Mouse (Mus musculus): ENCODE data around the gene Smarcal1. TPM values are rescaled to one million over a fixed set of nuclear protein-coding genes. Genes with fewer than 3 reads are reported as not detected.

The Smarcal1 gene
- polyA plus RNA-seq, 1 experiment from 2014 or later = 17.9 TPM

DNA sequence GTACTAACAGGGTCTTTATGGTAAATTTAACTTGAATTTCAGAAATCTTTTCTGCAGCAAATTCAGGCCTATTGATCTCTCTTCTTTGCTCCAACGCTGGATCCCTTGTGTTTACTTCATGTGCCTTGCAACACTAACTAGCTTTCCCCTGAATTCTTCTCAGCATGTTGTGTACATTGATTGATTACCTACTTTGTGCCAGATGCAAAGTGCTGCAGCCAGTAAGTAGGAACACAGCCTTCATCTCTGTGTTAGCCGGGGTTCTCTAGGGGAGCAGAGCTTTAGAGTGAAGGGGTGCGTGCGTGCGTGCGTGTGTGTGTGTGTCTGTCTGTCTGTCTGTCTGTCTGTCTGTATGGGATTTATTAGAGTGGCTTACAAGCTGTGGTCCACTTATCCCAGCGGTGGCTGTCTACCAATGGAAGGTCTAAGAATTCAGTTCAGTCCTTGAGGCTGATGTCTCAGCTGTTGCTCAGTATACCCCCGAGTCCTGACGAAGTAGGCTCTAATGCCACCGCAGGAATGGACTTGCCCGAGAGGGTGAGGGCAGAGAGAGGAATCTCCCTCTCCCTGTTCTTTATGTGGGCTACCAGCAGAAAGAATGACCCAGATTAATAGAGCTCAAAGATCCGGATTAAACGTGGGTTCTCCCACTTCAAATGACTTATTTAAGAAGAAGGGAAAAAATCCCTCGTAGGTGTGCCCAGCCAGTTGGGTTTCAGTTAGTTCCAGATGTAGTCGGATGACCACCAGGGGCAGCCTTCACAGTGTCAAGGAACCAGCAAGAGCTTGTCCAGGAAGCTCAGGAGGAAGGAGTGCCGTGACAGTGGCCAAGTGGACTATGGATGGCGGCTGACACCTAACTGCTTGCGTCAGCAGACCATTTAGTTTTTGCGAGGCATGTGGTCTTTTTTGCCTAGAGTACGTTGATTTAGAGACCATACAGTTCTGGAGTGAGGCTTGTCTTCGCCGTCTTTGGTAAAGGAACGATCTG is 27.1 kb downstream of the Smarcal1 start:
- ATAC-seq (replicated peaks; ENCODE audit: insufficient number of reproducible peaks, low FRiP score, low TSS enrichment) = no peak
- no peaks in the 10 kb centered on the region for H3K9me3 ChIP-seq (replicated peaks; ENCODE audit: control insufficient read depth, low read length)
- no peak overlapping the region for H3K4me3 ChIP-seq (ENCODE audit: low read depth, low read length)
- H3K27me3 ChIP-seq (ENCODE audit: control insufficient read depth, insufficient read depth, low read length) = no peaks in the 10 kb centered on the region
- no peak overlapping the region for H3K4me2 ChIP-seq
- peaks cover 13% of the 10 kb centered on the region; the same call in 1 of the 2 replicates for H3K36me3 ChIP-seq (ENCODE audit: control insufficient read depth, insufficient read depth, low read length)
- H3K4me1 ChIP-seq (ENCODE audit: control insufficient read depth, insufficient read depth, low read length) = no peaks in the 10 kb centered on the region
- H3K9ac ChIP-seq (ENCODE audit: low read depth, low read length) = no peak overlapping the region
- H3K27ac ChIP-seq (ENCODE audit: low read depth, low read length) = no peak overlapping the region
- 79% methylated on average over 23 of the region's 23 CpGs for WGBS (ENCODE audit: insufficient replicate concordance)

DNA sequence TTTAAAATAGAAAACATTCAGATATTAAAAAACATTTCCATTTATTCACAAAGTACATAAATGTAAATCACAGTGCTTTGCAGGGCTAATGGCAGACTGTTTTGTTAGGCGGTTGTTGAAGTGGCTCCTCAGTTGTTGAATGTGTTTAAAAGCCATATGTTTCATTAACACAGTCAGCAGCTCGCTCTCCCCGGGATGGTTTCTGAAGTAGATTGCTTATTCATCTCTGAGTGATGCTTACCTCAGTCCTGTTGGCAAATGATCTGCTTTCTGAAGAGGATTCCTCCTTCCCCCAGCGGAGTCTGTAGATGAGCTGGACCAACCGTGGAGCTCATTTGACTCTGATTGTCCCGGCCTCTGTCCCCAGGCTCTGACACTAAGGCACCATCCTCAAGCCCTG is 29.1 kb downstream of the Smarcal1 start:
- no peaks in the 10 kb centered on the region for H3K27me3 ChIP-seq (ENCODE audit: control insufficient read depth, insufficient read depth, low read length)
- H3K4me1 ChIP-seq (ENCODE audit: control insufficient read depth, insufficient read depth, low read length) = no peaks in the 10 kb centered on the region
- H3K9ac ChIP-seq (ENCODE audit: low read depth, low read length) = no peak overlapping the region
- no peak for ATAC-seq (replicated peaks; ENCODE audit: insufficient number of reproducible peaks, low FRiP score, low TSS enrichment)
- H3K36me3 ChIP-seq (ENCODE audit: control insufficient read depth, insufficient read depth, low read length) = peaks cover 16% of the 10 kb centered on the region; the same call in 1 of the 2 replicates
- H3K27ac ChIP-seq (ENCODE audit: low read depth, low read length) = no peak overlapping the region
- 89% methylated on average over 6 of the region's 6 CpGs for WGBS (ENCODE audit: insufficient replicate concordance)
- no peak overlapping the region for H3K4me2 ChIP-seq
- no peaks in the 10 kb centered on the region for H3K9me3 ChIP-seq (replicated peaks; ENCODE audit: control insufficient read depth, low read length)
- H3K4me3 ChIP-seq (ENCODE audit: low read depth, low read length) = no peak overlapping the region

DNA sequence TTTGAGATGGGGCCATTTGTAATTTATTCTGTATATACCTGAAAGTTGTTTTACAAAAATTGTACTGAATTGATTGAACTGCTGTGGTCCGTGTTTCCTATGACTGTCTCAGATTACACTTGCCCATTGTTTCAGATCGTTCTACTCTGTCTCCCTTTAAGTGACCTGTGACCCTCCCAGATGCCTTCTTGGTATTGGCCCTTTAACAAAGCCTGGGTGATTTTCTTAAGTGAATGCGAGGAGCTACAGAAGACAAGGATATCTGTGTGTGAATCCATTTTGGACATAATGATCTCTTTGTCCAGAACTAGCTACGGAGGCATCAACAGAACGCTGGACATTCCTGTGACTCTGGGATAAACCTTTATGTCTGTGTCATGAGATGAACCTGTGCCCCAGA is 52.2 kb downstream of the Smarcal1 start:
- Histone ChIP-seq H3K4me1 (ENCODE audit: control insufficient read depth, insufficient read depth, low read length) (no peaks in the 10 kb centered on the region), H3K9ac (ENCODE audit: low read depth, low read length) (no peak overlapping the region), H3K4me3 (ENCODE audit: low read depth, low read length) (no peak overlapping the region), H3K4me2 (no peak overlapping the region), H3K27me3 (ENCODE audit: control insufficient read depth, insufficient read depth, low read length) (no peaks in the 10 kb centered on the region), H3K9me3 (replicated peaks; ENCODE audit: control insufficient read depth, low read length) (no peaks in the 10 kb centered on the region), H3K27ac (ENCODE audit: low read depth, low read length) (no peak overlapping the region), H3K36me3 (ENCODE audit: control insufficient read depth, insufficient read depth, low read length) (peaks cover 6% of the 10 kb centered on the region)
- 59% methylated on average over 5 of the region's 5 CpGs for WGBS (ENCODE audit: insufficient replicate concordance)
- ATAC-seq (replicated peaks; ENCODE audit: insufficient number of reproducible peaks, low FRiP score, low TSS enrichment) = no peak

DNA sequence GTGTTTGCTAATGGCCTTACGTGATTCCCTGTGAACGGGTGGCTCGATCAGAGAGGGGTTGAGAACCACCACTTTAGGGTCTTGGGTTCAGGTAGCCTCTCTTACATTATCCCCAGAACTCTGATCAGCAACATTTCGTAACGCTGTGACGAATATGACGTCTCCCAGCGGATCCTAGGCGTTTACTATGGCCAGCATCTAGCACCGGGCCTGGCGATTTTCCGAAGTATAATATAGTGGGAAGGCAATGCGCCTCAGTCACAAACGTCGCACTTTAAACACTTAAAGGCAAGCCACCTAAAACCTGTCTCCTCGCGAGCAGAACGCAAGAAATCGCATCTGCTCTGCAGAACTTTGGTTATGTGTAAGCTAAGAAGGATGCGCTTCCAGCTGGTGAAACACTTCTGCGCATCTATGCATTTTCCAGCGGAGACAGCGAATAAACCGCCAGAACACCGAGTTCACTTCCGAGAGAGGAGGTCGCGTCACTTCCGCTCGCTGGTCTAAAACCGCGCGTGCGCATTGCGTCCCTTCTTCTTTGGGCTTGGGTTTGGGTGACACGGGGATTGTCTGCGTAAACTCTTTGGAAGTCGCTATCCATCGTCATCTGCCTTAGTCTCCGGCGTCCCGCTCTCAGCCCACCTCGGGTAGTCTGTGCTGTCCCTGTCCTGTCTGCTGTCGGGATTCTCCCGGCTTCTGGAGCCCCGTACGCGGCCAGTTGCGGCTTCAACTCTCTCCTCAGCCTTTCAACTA is 57.8 kb downstream of the Smarcal1 start:
- Histone ChIP-seq H3K9me3 (replicated peaks; ENCODE audit: control insufficient read depth, low read length) (no peaks in the 10 kb centered on the region), H3K27me3 (ENCODE audit: control insufficient read depth, insufficient read depth, low read length) (no peaks in the 10 kb centered on the region), H3K9ac (ENCODE audit: low read depth, low read length) (no peak overlapping the region), H3K4me2 (peak overlapping the region; percentile 57), H3K4me1 (ENCODE audit: control insufficient read depth, insufficient read depth, low read length) (no peaks in the 10 kb centered on the region), H3K27ac (ENCODE audit: low read depth, low read length) (no peak overlapping the region), H3K36me3 (ENCODE audit: control insufficient read depth, insufficient read depth, low read length) (no peaks in the 10 kb centered on the region), H3K4me3 (ENCODE audit: low read depth, low read length) (peak overlapping the region; percentile 30)
- WGBS (ENCODE audit: insufficient replicate concordance) = 31% methylated on average over 49 of the region's 49 CpGs
- ATAC-seq (replicated peaks; ENCODE audit: insufficient number of reproducible peaks, low FRiP score, low TSS enrichment) = no peak

DNA sequence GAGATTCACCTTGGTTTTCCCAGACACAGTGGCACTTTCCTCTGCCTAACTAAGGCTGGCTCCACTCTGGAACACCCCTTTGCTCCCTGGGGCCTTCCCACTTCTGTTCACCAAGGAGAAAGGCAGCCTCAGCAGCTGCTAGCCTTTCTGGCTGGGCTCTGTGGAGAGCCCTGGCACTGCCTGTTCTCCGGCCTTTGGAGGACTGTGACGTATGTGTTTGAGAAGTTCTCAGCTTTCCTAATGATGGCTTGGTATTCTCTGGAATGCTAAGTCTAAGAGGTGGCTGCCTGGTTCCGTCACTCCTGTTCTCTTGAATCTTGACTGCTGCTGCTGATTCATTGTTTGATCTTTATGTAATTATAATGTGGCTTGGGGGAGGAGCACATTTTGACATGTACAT is 90.0 kb downstream of the Smarcal1 start:
- WGBS (ENCODE audit: insufficient replicate concordance) = 50% methylated on average over 3 of the region's 3 CpGs
- H3K4me3 ChIP-seq (ENCODE audit: low read depth, low read length) = no peak overlapping the region
- no peaks in the 10 kb centered on the region for H3K36me3 ChIP-seq (ENCODE audit: control insufficient read depth, insufficient read depth, low read length)
- H3K4me2 ChIP-seq = no peak overlapping the region
- no peaks in the 10 kb centered on the region for H3K27me3 ChIP-seq (ENCODE audit: control insufficient read depth, insufficient read depth, low read length)
- no peaks in the 10 kb centered on the region for H3K4me1 ChIP-seq (ENCODE audit: control insufficient read depth, insufficient read depth, low read length)
- no peak for ATAC-seq (replicated peaks; ENCODE audit: insufficient number of reproducible peaks, low FRiP score, low TSS enrichment)
- H3K9me3 ChIP-seq (replicated peaks; ENCODE audit: control insufficient read depth, low read length) = no peaks in the 10 kb centered on the region
- H3K27ac ChIP-seq (ENCODE audit: low read depth, low read length) = no peak overlapping the region
- H3K9ac ChIP-seq (ENCODE audit: low read depth, low read length) = no peak overlapping the region

Other genes starting within 250 kb of the Smarcal1 start
- gene March4, start 46.3 kb upstream of the Smarcal1 start, polyA plus RNA-seq (2014; fragmentation: Nextera tagmentation; extraction: Ambion mirVana) = not detected in 2 replicates
- gene Ankar, start 117.3 kb downstream of the Smarcal1 start, polyA plus RNA-seq (2014; fragmentation: Nextera tagmentation; extraction: Ambion mirVana) = not detected in 2 replicates
- 1,187 and 1,254 TPM in 2 replicates for gene Rpl37a, start 128.0 kb downstream of the Smarcal1 start, polyA plus RNA-seq (2014; fragmentation: Nextera tagmentation; extraction: Ambion mirVana)
- 87.8 and 88.7 TPM in 2 replicates for gene Igfbp2, start 241.3 kb downstream of the Smarcal1 start, polyA plus RNA-seq (2014; fragmentation: Nextera tagmentation; extraction: Ambion mirVana)